Mouse (Mus musculus): ENCODE measurements around the gene Il25. TPM values are rescaled to one million over a fixed set of nuclear protein-coding genes. Genes with fewer than 3 reads are reported as not detected.

Il25 gene
- polyA plus RNA-seq, 1 experiment from 2014 or later: not detected

GRCm38 (mm10) chr14:54936831-54937160 is 4.3 kb downstream of the Il25 start:
- H3K36me3 ChIP-seq (ENCODE audit: control insufficient read depth, insufficient read depth, low read length): no peaks in the 10 kb centered on the region
- no peak overlapping the region for H3K4me2 ChIP-seq
- H3K9me3 ChIP-seq (replicated peaks; ENCODE audit: control insufficient read depth, low read length): no peaks in the 10 kb centered on the region
- 0 out of 2 replicates have a peak overlapping the region, but pooled peaks have one; percentile 29 for H3K27ac ChIP-seq (ENCODE audit: low read depth, low read length)
- 0 out of 2 replicates have a peak, but pooled peaks cover 4% of the 10 kb centered on the region for H3K4me1 ChIP-seq (ENCODE audit: control insufficient read depth, insufficient read depth, low read length)
- H3K27me3 ChIP-seq (ENCODE audit: control insufficient read depth, insufficient read depth, low read length): no peaks in the 10 kb centered on the region
- 47% methylated on average over 6 of the region's 6 CpGs for WGBS (ENCODE audit: insufficient replicate concordance)
- no peak for ATAC-seq (replicated peaks; ENCODE audit: insufficient number of reproducible peaks, low FRiP score, low TSS enrichment)
- H3K9ac ChIP-seq (ENCODE audit: low read depth, low read length): no peak overlapping the region
- no peak overlapping the region for H3K4me3 ChIP-seq (ENCODE audit: low read depth, low read length)

GRCm38 (mm10) chr14:54937361-54938182 is 5.1 kb downstream of the Il25 start:
- no peak overlapping the region for H3K27ac ChIP-seq (ENCODE audit: low read depth, low read length)
- ATAC-seq (replicated peaks; ENCODE audit: insufficient number of reproducible peaks, low FRiP score, low TSS enrichment): 0 out of 2 replicates have a peak, but pooled peaks have one; percentile 5
- 72% methylated on average over 16 of the region's 16 CpGs for WGBS (ENCODE audit: insufficient replicate concordance)
- H3K27me3 ChIP-seq (ENCODE audit: control insufficient read depth, insufficient read depth, low read length): no peaks in the 10 kb centered on the region
- no peaks in the 10 kb centered on the region for H3K9me3 ChIP-seq (replicated peaks; ENCODE audit: control insufficient read depth, low read length)
- no peak overlapping the region for H3K4me2 ChIP-seq
- no peak overlapping the region for H3K9ac ChIP-seq (ENCODE audit: low read depth, low read length)
- H3K4me1 ChIP-seq (ENCODE audit: control insufficient read depth, insufficient read depth, low read length): 0 out of 2 replicates have a peak, but pooled peaks cover 4% of the 10 kb centered on the region
- H3K36me3 ChIP-seq (ENCODE audit: control insufficient read depth, insufficient read depth, low read length): no peaks in the 10 kb centered on the region
- no peak overlapping the region for H3K4me3 ChIP-seq (ENCODE audit: low read depth, low read length)

- Histone ChIP-seq H3K36me3 (ENCODE audit: control insufficient read depth, insufficient read depth, low read length) (0 out of 2 replicates have a peak, but pooled peaks cover 2% of the 10 kb centered on the region), H3K9ac (ENCODE audit: low read depth, low read length) (no peak overlapping the region), H3K4me1 (ENCODE audit: control insufficient read depth, insufficient read depth, low read length) (0 out of 2 replicates have a peak, but pooled peaks cover 4% of the 10 kb centered on the region), H3K27ac (ENCODE audit: low read depth, low read length) (0 out of 2 replicates have a peak overlapping the region, but pooled peaks have one; percentile 35), H3K4me3 (ENCODE audit: low read depth, low read length) (no peak overlapping the region), H3K27me3 (ENCODE audit: control insufficient read depth, insufficient read depth, low read length) (no peaks in the 10 kb centered on the region), H3K4me2 (no peak overlapping the region), H3K9me3 (replicated peaks; ENCODE audit: control insufficient read depth, low read length) (no peaks in the 10 kb centered on the region)
- 54% methylated on average over 15 of the region's 15 CpGs for WGBS (ENCODE audit: insufficient replicate concordance)
- ATAC-seq (replicated peaks; ENCODE audit: insufficient number of reproducible peaks, low FRiP score, low TSS enrichment): no peak
These were observed 6.1 kb downstream of the Il25 start for GRCm38 (mm10) chr14:54938431-54939219.

- Histone ChIP-seq H3K36me3 (ENCODE audit: control insufficient read depth, insufficient read depth, low read length) (0 out of 2 replicates have a peak, but pooled peaks cover 5% of the 10 kb centered on the region), H3K4me1 (ENCODE audit: control insufficient read depth, insufficient read depth, low read length) (0 out of 2 replicates have a peak, but pooled peaks cover 4% of the 10 kb centered on the region), H3K4me3 (ENCODE audit: low read depth, low read length) (no peak overlapping the region), H3K9ac (ENCODE audit: low read depth, low read length) (no peak overlapping the region), H3K4me2 (no peak overlapping the region), H3K27ac (ENCODE audit: low read depth, low read length) (peak overlapping the region; percentile 41; the same call in 1 of the 2 replicates), H3K27me3 (ENCODE audit: control insufficient read depth, insufficient read depth, low read length) (no peaks in the 10 kb centered on the region), H3K9me3 (replicated peaks; ENCODE audit: control insufficient read depth, low read length) (no peaks in the 10 kb centered on the region)
- no peak for ATAC-seq (replicated peaks; ENCODE audit: insufficient number of reproducible peaks, low FRiP score, low TSS enrichment)
- 40% methylated on average over 12 of the region's 12 CpGs for WGBS (ENCODE audit: insufficient replicate concordance)
These were observed 7.1 kb downstream of the Il25 start for GRCm38 (mm10) chr14:54939434-54940175.

GRCm38 (mm10) chr14:54940176-54940530 is 7.7 kb downstream of the Il25 start:
- Histone ChIP-seq H3K9me3 (replicated peaks; ENCODE audit: control insufficient read depth, low read length) (no peaks in the 10 kb centered on the region), H3K4me3 (ENCODE audit: low read depth, low read length) (no peak overlapping the region), H3K4me2 (no peak overlapping the region), H3K27me3 (ENCODE audit: control insufficient read depth, insufficient read depth, low read length) (no peaks in the 10 kb centered on the region), H3K27ac (ENCODE audit: low read depth, low read length) (peak overlapping the region; percentile 41; the same call in 1 of the 2 replicates), H3K4me1 (ENCODE audit: control insufficient read depth, insufficient read depth, low read length) (0 out of 2 replicates have a peak, but pooled peaks cover 4% of the 10 kb centered on the region), H3K36me3 (ENCODE audit: control insufficient read depth, insufficient read depth, low read length) (0 out of 2 replicates have a peak, but pooled peaks cover 5% of the 10 kb centered on the region), H3K9ac (ENCODE audit: low read depth, low read length) (no peak overlapping the region)
- WGBS (ENCODE audit: insufficient replicate concordance): 64% methylated on average over 3 of the region's 3 CpGs
- no peak for ATAC-seq (replicated peaks; ENCODE audit: insufficient number of reproducible peaks, low FRiP score, low TSS enrichment)

GRCm38 (mm10) chr14:54941024-54941978 is 8.8 kb downstream of the Il25 start:
- no peak overlapping the region for H3K4me2 ChIP-seq
- H3K4me3 ChIP-seq (ENCODE audit: low read depth, low read length): no peak overlapping the region
- H3K27ac ChIP-seq (ENCODE audit: low read depth, low read length): no peak overlapping the region; the same call in 1 of the 2 replicates
- 0 out of 2 replicates have a peak, but pooled peaks cover 5% of the 10 kb centered on the region for H3K36me3 ChIP-seq (ENCODE audit: control insufficient read depth, insufficient read depth, low read length)
- ATAC-seq (replicated peaks; ENCODE audit: insufficient number of reproducible peaks, low FRiP score, low TSS enrichment): no peak
- no peaks in the 10 kb centered on the region for H3K27me3 ChIP-seq (ENCODE audit: control insufficient read depth, insufficient read depth, low read length)
- H3K4me1 ChIP-seq (ENCODE audit: control insufficient read depth, insufficient read depth, low read length): peaks cover 2% of the 10 kb centered on the region; the same call in 1 of the 2 replicates
- H3K9ac ChIP-seq (ENCODE audit: low read depth, low read length): no peak overlapping the region
- H3K9me3 ChIP-seq (replicated peaks; ENCODE audit: control insufficient read depth, low read length): no peaks in the 10 kb centered on the region
- WGBS (ENCODE audit: insufficient replicate concordance): 57% methylated on average over 13 of the region's 13 CpGs

GRCm38 (mm10) chr14:54942479-54942878 is 10.0 kb downstream of the Il25 start:
- Histone ChIP-seq H3K36me3 (ENCODE audit: control insufficient read depth, insufficient read depth, low read length) (0 out of 2 replicates have a peak, but pooled peaks cover 5% of the 10 kb centered on the region), H3K27me3 (ENCODE audit: control insufficient read depth, insufficient read depth, low read length) (no peaks in the 10 kb centered on the region), H3K27ac (ENCODE audit: low read depth, low read length) (no peak overlapping the region), H3K4me1 (ENCODE audit: control insufficient read depth, insufficient read depth, low read length) (no peaks in the 10 kb centered on the region; the same call in 1 of the 2 replicates), H3K4me2 (no peak overlapping the region), H3K4me3 (ENCODE audit: low read depth, low read length) (no peak overlapping the region), H3K9ac (ENCODE audit: low read depth, low read length) (no peak overlapping the region), H3K9me3 (replicated peaks; ENCODE audit: control insufficient read depth, low read length) (no peaks in the 10 kb centered on the region)
- WGBS (ENCODE audit: insufficient replicate concordance): 72% methylated on average over 8 of the region's 8 CpGs
- no peak for ATAC-seq (replicated peaks; ENCODE audit: insufficient number of reproducible peaks, low FRiP score, low TSS enrichment)

Data from heart, embryonic 11.5 days (tissue).